Mouse (Mus musculus) forebrain, embryonic 14.5 days (tissue): Measurements from ENCODE around the gene Map1b. TPM values are rescaled to one million over a fixed set of nuclear protein-coding genes. Genes with fewer than 3 reads are reported as not detected.
A peak's percentile ranks its signal among the peaks of the same experiment; 100 is the strongest.

ENCODE experiments used
- ATAC-seq: fragments of 200-750 bp; cut with Nextera tagmentation; 2 replicates; pipeline ENCODE4 v1.8.0; 2017; ENCODE audit warnings: mild to moderate bottlenecking, moderate library complexity
- DNase-seq: peaks from one replicate; pipeline ENCODE4 v3.0.0-alpha.2; 2015; ENCODE audit warnings: low spot score
- H3K27ac ChIP-seq: fragments of 300-500 bp; sonication (generic); 2 replicates; pipeline ENCODE4 v1.5.1; 2014; ENCODE audit warnings: low read depth, mild to moderate bottlenecking, control low read depth, low read length, moderate library complexity
- H3K27me3 ChIP-seq: fragments of 300-500 bp; sonication (generic); replicated peaks from 2 replicates; pipeline ENCODE4 v1.6.1; 2014; ENCODE audit warnings: low read length, control low read depth, mixed read lengths; ENCODE audit not compliant: control insufficient read depth, insufficient read depth
- H3K36me3 ChIP-seq: fragments of 300-500 bp; sonication (generic); 2 replicates; pipeline ENCODE4 v1.6.1; 2014; ENCODE audit warnings: low read length, control low read depth; ENCODE audit not compliant: control insufficient read depth, insufficient read depth
- H3K4me1 ChIP-seq: fragments of 300-500 bp; sonication (generic); 2 replicates; pipeline ENCODE4 v1.6.1; 2014; ENCODE audit warnings: antibody characterized with exemption, low read length, control low read depth; ENCODE audit not compliant: control insufficient read depth, insufficient read depth
- H3K4me2 ChIP-seq: fragments of 300-500 bp; sonication (generic); 2 replicates; pipeline ENCODE4 v1.6.1; 2014; ENCODE audit warnings: mild to moderate bottlenecking, control low read depth, low read length
- H3K4me3 ChIP-seq: fragments of 300-500 bp; sonication (generic); 2 replicates; pipeline ENCODE4 v1.5.1; 2014; ENCODE audit warnings: low read depth, low read length, control low read depth
- H3K9ac ChIP-seq: fragments of 300-500 bp; sonication (generic); 2 replicates; pipeline ENCODE4 v1.6.1; 2014; ENCODE audit warnings: mild to moderate bottlenecking, low read length, control low read depth, moderate library complexity
- H3K9me3 ChIP-seq: fragments of 300-500 bp; sonication (generic); replicated peaks from 2 replicates; pipeline ENCODE4 v1.6.1; 2016; ENCODE audit warnings: low read length, control low read depth, mixed read lengths; ENCODE audit not compliant: control insufficient read depth
- WGBS: fragments of 180-500 bp; shearing (Covaris S2); extraction: QIAGEN DNeasy Blood & Tissue Kit; methylation state at CpG from one replicate; pipeline ENCODE4 v1.1.7; 2014; 5-methylcytosine and 5-hydroxymethylcytosine counted together
- polyA plus RNA-seq: library from polyadenylated mRNA; unstranded; fragments of >200 nt; fragmentation: Nextera tagmentation; extraction: Ambion mirVana; gene quantifications from 2 replicates; pipeline ENCODE4 v1.2.1, GENCODE M21; 2014

Gene Map1b
- polyA plus RNA-seq, 1 experiment from 2014 or later = 1,380 TPM

GRCm38 (mm10) chr13:99375550-99375949 is 140.8 kb downstream of the Map1b start:
- 33% methylated on average over 6 of the region's 6 CpGs for WGBS
- H3K9ac ChIP-seq = no peak overlapping the region
- H3K4me2 ChIP-seq = no peak overlapping the region

GRCm38 (mm10) chr13:99374191-99374590 is 142.1 kb downstream of the Map1b start:
- ATAC-seq = no peak
- no peaks in the 10 kb centered on the region for H3K4me1 ChIP-seq

More at GRCm38 (mm10) chr13:99375550-99375949, 140.8 kb downstream of the Map1b start:
- ATAC-seq (peak; percentile 74), DNase-seq (peak; percentile 93)
- Histone ChIP-seq H3K9me3 (no peaks in the 10 kb centered on the region), H3K36me3 (0 out of 2 replicates have a peak, but pooled peaks cover 2% of the 10 kb centered on the region), H3K4me1 (no peaks in the 10 kb centered on the region), H3K27me3 (no peaks in the 10 kb centered on the region), H3K4me3 (no peak overlapping the region), H3K27ac (no peak overlapping the region)

GRCm38 (mm10) chr13:99373684-99374083 is 142.7 kb downstream of the Map1b start:
- WGBS = 80% methylated on average over 7 of the region's 7 CpGs
- no peaks in the 10 kb centered on the region for H3K36me3 ChIP-seq
- no peaks in the 10 kb centered on the region for H3K27me3 ChIP-seq
- H3K27ac ChIP-seq = no peak overlapping the region
- no peaks in the 10 kb centered on the region for H3K9me3 ChIP-seq
- no peak for DNase-seq
- no peak for ATAC-seq
- no peak overlapping the region for H3K4me3 ChIP-seq
- no peak overlapping the region for H3K9ac ChIP-seq
- no peaks in the 10 kb centered on the region for H3K4me1 ChIP-seq
- no peak overlapping the region for H3K4me2 ChIP-seq

More at GRCm38 (mm10) chr13:99374191-99374590, 142.1 kb downstream of the Map1b start:
- Histone ChIP-seq H3K4me2 (no peak overlapping the region), H3K27me3 (no peaks in the 10 kb centered on the region), H3K9ac (no peak overlapping the region), H3K36me3 (no peaks in the 10 kb centered on the region), H3K9me3 (no peaks in the 10 kb centered on the region), H3K4me3 (no peak overlapping the region), H3K27ac (no peak overlapping the region)
- 91% methylated on average over 4 of the region's 4 CpGs for WGBS
- no peak for DNase-seq

Other genes with a start within 250 kb of the Map1b start
- gene Ptcd2, start 171.8 kb downstream of the Map1b start, polyA plus RNA-seq = 60.9 and 64.8 TPM in 2 replicates
- gene Mrps27, start 171.8 kb downstream of the Map1b start, polyA plus RNA-seq = 45.6 and 48.0 TPM in 2 replicates